Mouse (Mus musculus) mouse trophoblast stem cell (cell line): ENCODE measurements around the gene Sppl2b.

Experiments
- in situ Hi-C, 2 experiments: fragments of 300-500 bp; cut with MseI, MboI; formaldehyde crosslinking; loops; 2 replicates in 1 of 2; 3 replicates in 1 of 2; pipeline ENCODE4 v1.15.1; 2025

Gene Sppl2b

GRCm38 (mm10) chr10:80823847-80824643, 31.0 kb upstream of the Sppl2b start:
- in situ Hi-C loops: loop anchor here in 1 of 2 experiments (5.0 kb wide), 1 partner anchor 58 kb away; no protein-coding TSS in a partner anchor

GRCm38 (mm10) chr10:80824827-80825226, 30.2 kb upstream of the Sppl2b start:
- in situ Hi-C loops: loop anchor here (5.0 kb wide), 2 partner anchors 52 to 57 kb away; no protein-coding TSS in a partner anchor

- in situ Hi-C loops: loop anchor here in 1 of 2 experiments (5.0 kb wide), 1 partner anchor 51 kb away; no protein-coding TSS in a partner anchor
These were observed 28.7 kb upstream of the Sppl2b start, which contains the start of gene Oaz1 for GRCm38 (mm10) chr10:80826151-80827062. Gene Oaz1 (plus strand): TSS chr10:80826656.

- in situ Hi-C loops: loop anchor here in 1 of 2 experiments (5.0 kb wide), 1 partner anchor 50 kb away; no protein-coding TSS in a partner anchor
These were observed 27.8 kb upstream of the Sppl2b start for GRCm38 (mm10) chr10:80827063-80827869.

GRCm38 (mm10) chr10:80827870-80828420, 27.1 kb upstream of the Sppl2b start:
- in situ Hi-C loops: loop anchor here in 1 of 2 experiments (5.0 kb wide), 1 partner anchor 49 kb away; no protein-coding TSS in a partner anchor

- in situ Hi-C loops: loop anchor here in 1 of 2 experiments (5.0 kb wide), 1 partner anchor 49 kb away; no protein-coding TSS in a partner anchor
These were observed 26.5 kb upstream of the Sppl2b start for GRCm38 (mm10) chr10:80828587-80828986.

GRCm38 (mm10) chr10:80829359-80830278, 25.5 kb upstream of the Sppl2b start:
- in situ Hi-C loops: loop anchor here in 1 of 2 experiments (5.0 kb wide), 1 partner anchor 48 kb away; no protein-coding TSS in a partner anchor

GRCm38 (mm10) chr10:80831136-80831535, 23.9 kb upstream of the Sppl2b start:
- in situ Hi-C loops: no loop called here

- in situ Hi-C loops: no loop called here
These were observed 22.3 kb upstream of the Sppl2b start for GRCm38 (mm10) chr10:80832818-80833217.

- in situ Hi-C loops: no loop called here
These were observed 19.5 kb upstream of the Sppl2b start for GRCm38 (mm10) chr10:80835617-80836016.

GRCm38 (mm10) chr10:80836949-80837379, 18.1 kb upstream of the Sppl2b start:
- in situ Hi-C loops: no loop called here

- in situ Hi-C loops: no loop called here
These were observed 17.2 kb upstream of the Sppl2b start for GRCm38 (mm10) chr10:80837827-80838226.

GRCm38 (mm10) chr10:80838346-80838912, 16.6 kb upstream of the Sppl2b start:
- in situ Hi-C loops: no loop called here

GRCm38 (mm10) chr10:80839848-80840247, 15.2 kb upstream of the Sppl2b start:
- in situ Hi-C loops: no loop called here

GRCm38 (mm10) chr10:80841685-80842084, 13.4 kb upstream of the Sppl2b start:
- in situ Hi-C loops: no loop called here

GRCm38 (mm10) chr10:80842334-80842733, 12.7 kb upstream of the Sppl2b start:
- in situ Hi-C loops: no loop called here

- in situ Hi-C loops: no loop called here
These were observed 11.8 kb upstream of the Sppl2b start for GRCm38 (mm10) chr10:80843087-80843930.

GRCm38 (mm10) chr10:80843931-80844547, 11.0 kb upstream of the Sppl2b start, which contains the start of gene Lingo3:
Gene Lingo3 (minus strand): TSS chr10:80844039.
- in situ Hi-C loops: no loop called here
